8 mouse cellular contexts compared by ENCODE assay signal in genomic region chr10:12964151-12965075, GRCm38 (mm10). TPM values are rescaled to one million over a fixed set of nuclear protein-coding genes. Genes with fewer than 3 reads are reported as not detected.
A peak's percentile ranks its signal among the peaks of the same experiment; 100 is the strongest.
DNase-seq lines count a peak whose midpoint lies in the region; ATAC-seq lines count a peak whose summit lies in the region.

Stx11 (minus strand) TSS chr10:12964298.

- H3K9ac ChIP-seq in liver, embryonic 16.5 days (ENCODE audit: low read depth, low read length): peak within 1 kb of the TSS; percentile 80
- peak within 1 kb of the TSS; percentile 70 for H3K9ac ChIP-seq in neural tube, embryonic 11.5 days (ENCODE audit: low read length)

- no peaks in the 10 kb centered on the region; the same call in 1 of the 2 replicates for H3K27me3 ChIP-seq in liver, embryonic 16.5 days (ENCODE audit: control insufficient read depth, insufficient read depth, low read depth, low read length)
- H3K27me3 ChIP-seq in neural tube, embryonic 11.5 days (ENCODE audit: control insufficient read depth, insufficient read depth, low read length): no peaks in the 10 kb centered on the region

- peak; percentile 17 for DNase-seq in right cerebral cortex, postnatal 14 days
- no peak for DNase-seq in right cerebral cortex, adult 18-20 months
- peak; percentile 42 to 59 for DNase-seq in cerebellum, postnatal 10 days
- DNase-seq in gastrocnemius, postnatal 10 days: peak; percentile 67
- DNase-seq in induced T-regulatory cell, adult 2 months (ENCODE audit: low read depth): peak; percentile 92
- peak; percentile 82 for DNase-seq in neural tube, embryonic 11.5 days (ENCODE audit: low spot score)
- peak; percentile 83 for DNase-seq in thymus, postnatal 0 days (ENCODE audit: low spot score)

- peak within 1 kb of the TSS; percentile 68 for H3K27ac ChIP-seq in liver, embryonic 16.5 days (ENCODE audit: low read length)
- no peak within 1 kb of the TSS for H3K27ac ChIP-seq in neural tube, embryonic 11.5 days (ENCODE audit: low read depth, low read length)

- no peaks in the 10 kb centered on the region for H3K36me3 ChIP-seq in liver, embryonic 16.5 days (ENCODE audit: control insufficient read depth, insufficient read depth)
- no peaks in the 10 kb centered on the region for H3K36me3 ChIP-seq in neural tube, embryonic 11.5 days (ENCODE audit: control insufficient read depth, insufficient read depth, low read length)

- WGBS in liver, embryonic 16.5 days (ENCODE audit: insufficient replicate concordance): 3% methylated on average over 56 of the region's 56 CpGs
- 3% methylated on average over 50 of the region's 56 CpGs for WGBS in neural tube, embryonic 11.5 days

- no peaks in the 10 kb centered on the region for H3K9me3 ChIP-seq in liver, embryonic 16.5 days (replicated peaks; ENCODE audit: control insufficient read depth, low read length)
- no peaks in the 10 kb centered on the region for H3K9me3 ChIP-seq in neural tube, embryonic 11.5 days (ENCODE audit: control insufficient read depth, low read length)

- H3K4me3 ChIP-seq in liver, embryonic 16.5 days (ENCODE audit: low read depth, low read length): peak within 1 kb of the TSS; percentile 87
- H3K4me3 ChIP-seq in neural tube, embryonic 11.5 days (ENCODE audit: low read depth, low read length): peak within 1 kb of the TSS; percentile 69

- H3K4me2 ChIP-seq in liver, embryonic 16.5 days (ENCODE audit: low read depth, low read length): peak within 1 kb of the TSS; percentile 95
- peak within 1 kb of the TSS; percentile 78 for H3K4me2 ChIP-seq in neural tube, embryonic 11.5 days (ENCODE audit: low read depth)

- peak; percentile 92 for ATAC-seq in liver, embryonic 16.5 days (ENCODE audit: low read depth)
- peak; percentile 93 for ATAC-seq in neural tube, embryonic 11.5 days (ENCODE audit: insufficient read depth, low FRiP score, low TSS enrichment)

- peaks cover 23% of the 10 kb centered on the region for H3K4me1 ChIP-seq in liver, embryonic 16.5 days (ENCODE audit: control insufficient read depth, low read depth, low read length)
- no peaks in the 10 kb centered on the region for H3K4me1 ChIP-seq in neural tube, embryonic 11.5 days (ENCODE audit: control insufficient read depth, insufficient read depth, low read length)

RNA-seq across cellular contexts. Expression of gene Stx11, which starts in this region (rescaled TPM):
- total RNA-seq in gastrocnemius, postnatal 10 days (2021): under 1 TPM; 0.59 to 0.79 TPM
- polyA plus RNA-seq in liver, embryonic 16.5 days (2015; fragmentation: Nextera tagmentation; extraction: Ambion mirVana): 9.3 and 10.8 TPM in 2 replicates
- 1.8 and 2.7 TPM in 2 replicates for polyA plus RNA-seq in neural tube, embryonic 11.5 days (2014; fragmentation: Nextera tagmentation; extraction: Ambion mirVana)
- 20.6 and 21.9 TPM in 2 replicates for polyA plus RNA-seq in thymus, postnatal 0 days (2015; fragmentation: Nextera tagmentation; extraction: Ambion mirVana)

Comparison
In these comparisons a context has a peak if more than half of its experiments do, and no peak if none do; other contexts are left out.
1. Peak in DNase-seq in gastrocnemius, postnatal 10 days; RNA of the gene not detected or under 1 TPM.